Mouse (Mus musculus) spleen, adult 2 months (tissue): ENCODE data around the gene Apbb2.

Source experiments
- CTCF ChIP-seq: fragments of 200-500 bp; IDR thresholded peaks from 2 replicates; pipeline ENCODE4 v1.5.1; 2011; ENCODE audit warnings: mild to moderate bottlenecking, inconsistent platforms; ENCODE audit not compliant: insufficient read depth, insufficient read length, insufficient replicate concordance; ENCODE audit errors: extremely low read depth
- POLR2A ChIP-seq: fragments of 200-500 bp; IDR thresholded peaks from 2 replicates; pipeline ENCODE4 v1.6.1; 2011; ENCODE audit warnings: low read depth, low read length, inconsistent platforms

- TF ChIP-seq CTCF: no peak
- TF ChIP-seq POLR2A: no peak
Measured at GRCm38 (mm10) chr5:66300576-66300975, 318.0 kb downstream of the Apbb2 start.
